Mouse (Mus musculus): Measurements from ENCODE around the gene Olfr168. TPM values are rescaled to one million over a fixed set of nuclear protein-coding genes. Genes with fewer than 3 reads are reported as not detected.

The Olfr168 gene
- not detected in 4 replicates for total RNA-seq (2023; ENCODE audit: inconsistent age)

GRCm38 (mm10) chr16:19535455-19535854 lies at the start of gene Olfr168:
Olfr168 (minus strand) TSS chr16:19535555.

GRCm38 (mm10) chr16:19571709-19572108 lies 36.4 kb upstream of the Olfr168 start, which contains the start of gene Olfr169:
Olfr169 (minus strand) TSS chr16:19571809.

GRCm38 (mm10) chr16:19522166-19522565 lies 13.2 kb downstream of the Olfr168 start, which contains the start of gene Olfr167:
Olfr167 (minus strand) TSS chr16:19522266.

DNA sequence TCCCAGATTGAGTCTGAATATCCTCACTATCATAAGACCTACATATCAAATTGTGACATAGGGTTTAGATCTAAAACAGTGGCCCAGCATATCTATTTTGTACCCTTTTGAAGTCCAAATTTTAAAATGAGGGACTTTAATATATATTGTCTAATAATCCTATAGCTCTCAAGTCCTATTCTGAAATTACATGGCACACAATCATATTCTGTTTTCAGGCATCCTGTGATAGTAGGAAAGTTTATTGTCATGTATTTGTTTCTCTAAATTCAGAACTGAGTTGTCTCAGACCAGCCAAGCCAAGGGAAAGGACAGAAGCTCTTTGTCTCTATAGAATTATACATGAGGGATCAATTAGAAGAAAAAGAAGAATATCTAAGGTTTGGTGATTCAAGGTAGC lies 52.0 kb downstream of the Olfr168 start, which contains the start of gene Olfr166:
Olfr166 (plus strand) TSS at position 301 of the 400 bp plus-strand sequence.

Other genes with a start within 250 kb of the Olfr168 start
- gene Olfr164, start 221.5 kb downstream of the Olfr168 start, total RNA-seq (2023; ENCODE audit: inconsistent age) = not detected in 4 replicates
- not detected in 4 replicates for gene Olfr165, start 112.4 kb downstream of the Olfr168 start, total RNA-seq (2023; ENCODE audit: inconsistent age)
- 0.19 to 0.42 TPM (median 0.36 TPM) in 4 replicates for gene Olfr166, start 51.9 kb downstream of the Olfr168 start, total RNA-seq (2023; ENCODE audit: inconsistent age)
- gene Olfr167, start 13.3 kb downstream of the Olfr168 start, total RNA-seq (2023; ENCODE audit: inconsistent age) = not detected in 4 replicates
- gene Olfr169, start 36.3 kb upstream of the Olfr168 start, total RNA-seq (2023; ENCODE audit: inconsistent age) = not detected in 4 replicates
- not detected in 4 replicates for gene Olfr170, start 76.3 kb upstream of the Olfr168 start, total RNA-seq (2023; ENCODE audit: inconsistent age)
- not detected in 4 replicates for gene Olfr171, start 94.4 kb upstream of the Olfr168 start, total RNA-seq (2023; ENCODE audit: inconsistent age)
- gene Lamp3, start 170.8 kb upstream of the Olfr168 start, total RNA-seq (2023; ENCODE audit: inconsistent age) = 0.30 to 0.67 TPM (median 0.61 TPM) in 4 replicates
- 193 to 224 TPM (median 201 TPM) in 4 replicates for gene B3gnt5, start 224.7 kb upstream of the Olfr168 start, total RNA-seq (2023; ENCODE audit: inconsistent age)